Mouse (Mus musculus) liver, embryonic 13.5 days (tissue): ENCODE results near the gene Stra8. TPM values are rescaled to one million over a fixed set of nuclear protein-coding genes. Genes with fewer than 3 reads are reported as not detected.

Source experiments
- ATAC-seq: fragments of 200-750 bp; cut with Nextera tagmentation; 2 replicates; pipeline ENCODE4 v1.8.0; 2017; ENCODE audit warnings: low read depth, mild to moderate bottlenecking, moderate number of reproducible peaks, moderate library complexity
- DNase-seq: peaks from one replicate; pipeline ENCODE4 v3.0.0; 2022
- H3K27ac ChIP-seq: fragments of 300-500 bp; sonication (generic); 2 replicates; pipeline ENCODE4 v1.5.1; 2015; ENCODE audit warnings: moderate library complexity, mild to moderate bottlenecking, inconsistent platforms
- H3K27me3 ChIP-seq: fragments of 300-500 bp; sonication (generic); 2 replicates; pipeline ENCODE4 v1.6.1; 2015; ENCODE audit warnings: mild to moderate bottlenecking, inconsistent platforms
- H3K36me3 ChIP-seq: fragments of 300-500 bp; sonication (generic); 2 replicates; pipeline ENCODE4 v1.6.1; 2015; ENCODE audit warnings: mild to moderate bottlenecking, inconsistent platforms
- H3K4me1 ChIP-seq: fragments of 300-500 bp; sonication (generic); replicated peaks from 2 replicates; pipeline ENCODE4 v1.6.1; 2015; ENCODE audit warnings: inconsistent platforms
- H3K4me2 ChIP-seq: fragments of 300-500 bp; sonication (generic); 2 replicates; pipeline ENCODE4 v1.6.1; 2015; ENCODE audit warnings: inconsistent platforms, mild to moderate bottlenecking, moderate library complexity
- H3K4me3 ChIP-seq: fragments of 300-500 bp; sonication (generic); replicated peaks from 2 replicates; pipeline ENCODE4 v1.5.1; 2015; ENCODE audit warnings: mild to moderate bottlenecking, inconsistent platforms
- H3K9ac ChIP-seq: fragments of 300-500 bp; sonication (generic); 2 replicates; pipeline ENCODE4 v1.6.1; 2015; ENCODE audit warnings: mild to moderate bottlenecking, inconsistent platforms
- H3K9me3 ChIP-seq: fragments of 300-500 bp; sonication (generic); replicated peaks from 2 replicates; pipeline ENCODE4 v1.6.1; 2016; ENCODE audit warnings: inconsistent platforms
- WGBS: fragments of 180-500 bp; shearing (Covaris S2); methylation state at CpG from one replicate; pipeline ENCODE4 v1.1.7; 2015; ENCODE audit not compliant: insufficient replicate concordance; 5-methylcytosine and 5-hydroxymethylcytosine counted together
- polyA plus RNA-seq: library from polyadenylated mRNA; unstranded; fragments of >200 nt; fragmentation: Nextera tagmentation; extraction: Ambion mirVana; gene quantifications from 2 replicates; pipeline ENCODE4 v1.2.1, GENCODE M21; 2015

The Stra8 gene
- polyA plus RNA-seq, 1 experiment from 2014 or later: not detected

GRCm38 (mm10) chr6:34979291-34979690, 59.3 kb downstream of the Stra8 start:
- H3K9ac ChIP-seq: no peak overlapping the region
- no peaks in the 10 kb centered on the region for H3K9me3 ChIP-seq
- WGBS: 67% methylated on average over 3 of the region's 3 CpGs
- H3K27ac ChIP-seq: no peak overlapping the region
- no peaks in the 10 kb centered on the region for H3K36me3 ChIP-seq
- DNase-seq (no peak), ATAC-seq (no peak)
- no peaks in the 10 kb centered on the region for H3K4me1 ChIP-seq
- no peak overlapping the region for H3K4me2 ChIP-seq
- H3K27me3 ChIP-seq: no peaks in the 10 kb centered on the region
- no peak overlapping the region for H3K4me3 ChIP-seq

GRCm38 (mm10) chr6:34980661-34981060, 60.7 kb downstream of the Stra8 start:
- Histone ChIP-seq H3K36me3 (no peaks in the 10 kb centered on the region), H3K4me3 (no peak overlapping the region), H3K9ac (no peak overlapping the region), H3K4me1 (no peaks in the 10 kb centered on the region), H3K27ac (no peak overlapping the region), H3K4me2 (no peak overlapping the region), H3K9me3 (no peaks in the 10 kb centered on the region), H3K27me3 (no peaks in the 10 kb centered on the region)
- no peak for ATAC-seq
- no peak for DNase-seq
- 50% methylated on average over 9 of the region's 9 CpGs for WGBS

GRCm38 (mm10) chr6:34987085-34987645, 67.2 kb downstream of the Stra8 start:
- H3K27me3 ChIP-seq: 0 out of 2 replicates have a peak, but pooled peaks cover 7% of the 10 kb centered on the region
- peaks cover 16% of the 10 kb centered on the region for H3K4me1 ChIP-seq
- no peak overlapping the region for H3K9ac ChIP-seq
- no peak overlapping the region for H3K27ac ChIP-seq
- DNase-seq: no peak
- no peaks in the 10 kb centered on the region for H3K9me3 ChIP-seq
- H3K4me3 ChIP-seq: no peak overlapping the region
- H3K4me2 ChIP-seq: no peak overlapping the region
- WGBS: 59% methylated on average over 12 of the region's 12 CpGs
- ATAC-seq: no peak
- H3K36me3 ChIP-seq: no peaks in the 10 kb centered on the region

DNA sequence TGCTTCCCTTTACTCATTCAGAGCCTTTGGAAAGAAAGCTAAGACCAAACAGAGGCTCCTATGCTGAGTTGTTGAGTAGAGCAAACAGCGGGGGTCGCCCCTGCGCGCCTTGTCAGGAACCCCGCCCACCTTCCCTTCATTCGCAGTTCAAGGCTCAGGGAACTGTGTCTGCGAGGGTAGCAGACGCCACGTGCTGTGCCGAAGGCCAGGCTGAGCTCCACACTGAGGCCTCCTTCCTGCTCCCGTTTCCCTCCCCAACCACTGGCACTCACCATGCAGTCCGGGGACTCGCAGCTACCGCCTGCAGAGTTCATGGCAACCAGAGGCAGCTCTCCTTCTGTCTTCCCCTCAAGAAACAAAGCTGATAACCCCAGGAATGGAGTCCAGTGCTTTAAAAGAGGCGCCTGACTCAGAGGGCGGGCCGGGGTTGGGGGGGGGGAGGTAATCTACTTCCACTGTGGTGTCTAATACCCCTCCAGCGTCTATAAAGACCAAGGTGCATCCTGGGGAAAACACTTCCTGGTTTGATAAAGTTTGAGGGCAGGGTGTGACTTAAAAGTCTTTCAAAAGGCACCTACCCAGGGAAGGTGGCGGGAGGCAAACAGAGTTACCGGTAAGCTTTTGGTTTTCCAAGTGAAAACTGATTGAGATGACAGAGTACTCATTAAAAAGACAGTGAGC, 68.3 kb downstream of the Stra8 start, which contains the start of gene Slc23a4:
Gene Slc23a4, minus strand, starts transcription at position 324 of the 681 bp plus-strand sequence.
- Histone ChIP-seq H3K27me3 (0 out of 2 replicates have a peak, but pooled peaks cover 7% of the 10 kb centered on the region), H3K9me3 (no peaks in the 10 kb centered on the region), H3K4me1 (peaks cover 16% of the 10 kb centered on the region), H3K36me3 (no peaks in the 10 kb centered on the region), H3K9ac (no peak within 1 kb of the TSS), H3K27ac (no peak within 1 kb of the TSS), H3K4me2 (peak within 1 kb of the TSS; percentile 55), H3K4me3 (peak within 1 kb of the TSS; percentile 23)
- WGBS: 8% methylated on average over 20 of the region's 20 CpGs
- DNase-seq: no peak
- ATAC-seq: no peak

Other genes starting within 250 kb of the Stra8 start
- 3.7 and 4.0 TPM in 2 replicates for gene Agbl3, start 139.7 kb upstream of the Stra8 start, polyA plus RNA-seq
- 2.4 and 2.7 TPM in 2 replicates for gene Tmem140, start 57.0 kb upstream of the Stra8 start, polyA plus RNA-seq
- gene Cyren, start 42.1 kb upstream of the Stra8 start, polyA plus RNA-seq: 10.5 and 10.6 TPM in 2 replicates
- gene Wdr91, start 9.3 kb upstream of the Stra8 start, polyA plus RNA-seq: 12.3 and 13.8 TPM in 2 replicates
- gene Slc23a4, start 68.2 kb downstream of the Stra8 start, polyA plus RNA-seq: 0.14 and 0.17 TPM in 2 replicates
- gene Cnot4, start 213.6 kb downstream of the Stra8 start, polyA plus RNA-seq: 13.7 and 16.5 TPM in 2 replicates